Mouse (Mus musculus) G1E (cell line): ENCODE measurements at regions not wholly inside any gene's neighbourhood (a gene's known extent, or its start where the extent isn't known, plus 50 kb on each side); places are given as distances from the start of the nearest gene placed in this dataset.
"Not testable (repeated sequence)": the region's sequence is repeated elsewhere in the genome, so short reads cannot be mapped to it uniquely, and the experiment has no call there.

Experiments used
- CTCF ChIP-seq: IDR thresholded peaks from 2 replicates; pipeline ENCODE4 v1.5.1; 2012; ENCODE audit warnings: low read depth, low read length, inconsistent platforms, mixed read lengths
- GATA1 ChIP-seq: IDR thresholded peaks from 2 replicates; pipeline ENCODE4 v1.6.1; 2012; ENCODE audit warnings: borderline replicate concordance, low read length, inconsistent platforms, mixed read lengths
- TAL1 ChIP-seq: conservative IDR thresholded peaks from 2 replicates; pipeline ENCODE4 v1.6.1; 2012; ENCODE audit warnings: low read depth, low read length, inconsistent platforms, mixed read lengths

DNA sequence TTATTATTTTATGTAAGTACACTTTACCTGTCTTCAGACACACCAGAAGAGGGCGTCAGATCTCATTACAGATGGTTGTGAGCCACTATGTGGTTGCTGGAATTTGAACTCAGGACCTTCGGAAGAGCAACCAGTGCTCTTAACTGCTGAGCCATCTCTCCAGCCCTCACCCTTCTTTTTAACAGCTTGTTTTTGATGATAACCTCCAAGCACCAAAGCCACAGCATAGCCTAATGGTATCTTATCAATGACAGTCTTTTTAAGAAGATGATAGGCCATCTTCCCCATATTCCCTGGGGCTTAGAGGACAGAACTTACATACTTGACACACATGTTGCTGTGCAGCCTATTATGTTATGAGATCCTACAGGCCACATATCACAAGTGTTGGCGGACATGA is 56.1 kb upstream of the Klf13 start:
- not testable (repeated sequence) for TF ChIP-seq CTCF, GATA1
- 0 out of 2 replicates have a peak, but pooled peaks have one; percentile 12 for TF ChIP-seq TAL1
